Mouse (Mus musculus) megakaryocyte, embryonic 14.5 days (primary cell): Measurements from ENCODE around the gene Zfp664.

Source experiments
- FLI1 ChIP-seq: IDR thresholded peaks from 2 replicates; pipeline ENCODE4 v1.6.1; 2012; ENCODE audit warnings: low read length, inconsistent platforms, mixed read lengths
- GATA1 ChIP-seq: IDR thresholded peaks from 3 replicates; pipeline ENCODE4 v1.6.1; 2012; ENCODE audit warnings: mixed read lengths, low read length, inconsistent platforms, borderline replicate concordance

- TF ChIP-seq GATA1 (no peak), FLI1 (no peak)
Measured at GRCm38 (mm10) chr5:124945046-124945445, 82.6 kb downstream of the Zfp664 start.
